8 mouse cellular contexts compared by ENCODE assay signal in the genomic region with DNA sequence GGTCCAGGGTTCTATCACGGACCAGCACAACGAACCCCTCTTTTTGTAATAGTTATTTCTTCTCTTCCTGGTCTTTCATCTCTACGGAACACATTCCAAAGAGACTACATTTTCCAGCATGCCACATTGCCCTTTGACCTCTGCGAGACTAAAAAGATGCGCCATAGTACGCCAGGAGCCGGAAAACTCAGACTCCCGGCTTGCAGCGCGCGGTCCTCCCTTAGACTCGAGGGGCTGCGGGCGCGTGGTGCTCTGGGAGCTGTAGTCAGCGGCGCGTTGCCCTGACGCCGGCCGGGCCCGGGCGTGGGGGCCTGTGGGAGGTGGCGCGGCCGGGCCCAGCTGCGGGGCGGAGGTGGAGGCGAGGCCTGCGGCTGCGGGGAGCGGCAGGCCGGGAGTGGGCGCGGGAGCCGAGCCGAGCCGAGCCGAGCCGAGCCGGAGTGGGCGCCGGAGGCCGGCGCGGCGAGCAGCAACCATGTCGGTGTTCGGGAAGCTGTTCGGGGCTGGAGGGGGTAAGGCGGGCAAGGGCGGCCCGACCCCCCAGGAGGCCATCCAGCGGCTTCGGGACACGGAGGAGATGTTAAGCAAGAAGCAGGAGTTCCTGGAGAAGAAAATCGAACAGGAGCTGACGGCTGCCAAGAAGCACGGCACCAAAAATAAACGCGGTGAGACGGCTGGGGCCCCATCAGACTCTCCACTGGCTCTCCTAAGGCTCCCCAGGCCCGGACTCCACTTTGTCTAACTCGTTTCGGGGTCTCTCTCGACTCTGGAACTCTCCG. TPM values are rescaled to one million over a fixed set of nuclear protein-coding genes. Genes with fewer than 3 reads are reported as not detected.
DNase-seq lines count a peak whose midpoint lies in the region; ATAC-seq lines count a peak whose summit lies in the region.

No protein-coding gene starts in this region.

- H3K4me2 ChIP-seq in hindbrain, embryonic 15.5 days: peak overlapping the region; percentile 84

- under 1% methylated on average over 62 of the region's 67 CpGs for WGBS in hindbrain, embryonic 15.5 days

- H3K9me3 ChIP-seq in hindbrain, embryonic 15.5 days: no peaks in the 10 kb centered on the region

- H3K4me1 ChIP-seq in hindbrain, embryonic 15.5 days (replicated peaks): peaks cover 31% of the 10 kb centered on the region

- H3K27me3 ChIP-seq in hindbrain, embryonic 15.5 days: no peaks in the 10 kb centered on the region

- DNase-seq in T-cell, adult 2 months (ENCODE audit: low spot score): peak; percentile 99
- DNase-seq in cerebellum, postnatal 36 days: peak; percentile 96
- DNase-seq in frontal cortex, postnatal 36 days (ENCODE audit: low spot score in 2 of 2): peak; percentile 97 to 99
- DNase-seq in left cerebral cortex, adult 11 months (ENCODE audit: low spot score): peak; percentile 98
- peak; percentile 98 to 99 for DNase-seq in lung, postnatal 4 days
- peak; percentile 94 for DNase-seq in retina, postnatal 7 days (ENCODE audit: low read depth, low spot score)
- peak; percentile 91 for DNase-seq in urinary bladder, adult 2 months (ENCODE audit: low spot score)

- no peaks in the 10 kb centered on the region; the same call in 1 of the 2 replicates for H3K36me3 ChIP-seq in hindbrain, embryonic 15.5 days

- peak overlapping the region; percentile 95 for H3K4me3 ChIP-seq in hindbrain, embryonic 15.5 days

- H3K27ac ChIP-seq in hindbrain, embryonic 15.5 days (replicated peaks): peak overlapping the region; percentile 80

- peak; percentile 100 for ATAC-seq in hindbrain, embryonic 15.5 days (ENCODE audit: low FRiP score, low read depth)

- peak overlapping the region; percentile 97 for H3K9ac ChIP-seq in hindbrain, embryonic 15.5 days

RNA-seq across cellular contexts. Expression of a gene that starts 5.4 kb away (rescaled TPM):
- 26.4 and 32.0 TPM in 2 replicates for polyA plus RNA-seq in hindbrain, embryonic 15.5 days (2015; fragmentation: Nextera tagmentation; extraction: Ambion mirVana)
- 260 and 272 TPM in 2 replicates for polyA plus RNA-seq in urinary bladder, adult 2 months (2012; rRNA removed)

RNA-seq across cellular contexts. Expression of a gene that starts 43.7 kb away (rescaled TPM):
- polyA plus RNA-seq in hindbrain, embryonic 15.5 days (2015; fragmentation: Nextera tagmentation; extraction: Ambion mirVana): 0.76 and 0.79 TPM in 2 replicates
- 0.43 and 0.49 TPM in 2 replicates for polyA plus RNA-seq in urinary bladder, adult 2 months (2012; rRNA removed)

RNA-seq across cellular contexts. Expression of a gene that starts 43.8 kb away (rescaled TPM):
- polyA plus RNA-seq in hindbrain, embryonic 15.5 days (2015; fragmentation: Nextera tagmentation; extraction: Ambion mirVana): 2.0 and 2.7 TPM in 2 replicates
- polyA plus RNA-seq in urinary bladder, adult 2 months (2012; rRNA removed): 3.6 and 3.7 TPM in 2 replicates

RNA-seq across cellular contexts. Expression of a gene that starts 53.4 kb away (rescaled TPM):
- polyA plus RNA-seq in hindbrain, embryonic 15.5 days (2015; fragmentation: Nextera tagmentation; extraction: Ambion mirVana): 16.9 and 18.6 TPM in 2 replicates
- polyA plus RNA-seq in urinary bladder, adult 2 months (2012; rRNA removed): 34.3 and 37.0 TPM in 2 replicates

Comparison
In these comparisons a context has a peak if more than half of its experiments do, and no peak if none do; other contexts are left out.
1. Peak in every context shown above with its lines: DNase-seq, ATAC-seq, H3K4me3 ChIP-seq and H3K27ac ChIP-seq.